Mouse (Mus musculus): ENCODE data around the gene Usp17la.

The Usp17la gene

GRCm38 (mm10) chr7:104895852-104896251 lies 39.0 kb downstream of the Usp17la start, which contains the start of gene Olfr666:
Gene Olfr666, minus strand, starts transcription at chr7:104895952.
- no peak within 1 kb of the TSS for H3K4me3 ChIP-seq (replicated peaks; ENCODE audit: low read length)
- TF ChIP-seq POU5F1 (IDR thresholded peaks at IDR 0.05; ENCODE audit: borderline replicate concordance, low read length) (no peak), CTCF (conservative IDR thresholded peaks at IDR 0.05; ENCODE audit: low read length) (no peak), NANOG (IDR thresholded peaks at IDR 0.05; ENCODE audit: borderline replicate concordance, low read length) (no peak)
- no peaks in the 10 kb centered on the region for H3K36me3 ChIP-seq (ENCODE audit: insufficient read depth, low read length)
- no peaks in the 10 kb centered on the region for H3K27me3 ChIP-seq (ENCODE audit: insufficient read depth, low read length)
- no peaks in the 10 kb centered on the region for H3K9me3 ChIP-seq (ENCODE audit: low read length)
- H3K4me1 ChIP-seq (replicated peaks; ENCODE audit: low read depth, low read length): no peaks in the 10 kb centered on the region

Measured in E14TG2a.4 (cell line).